Mouse (Mus musculus): ENCODE measurements around the gene Hsdl2. TPM values are rescaled to one million over a fixed set of nuclear protein-coding genes. Genes with fewer than 3 reads are reported as not detected.

Gene Hsdl2
- polyA plus RNA-seq, 1 experiment from 2014 or later: 17.7 TPM

DNA sequence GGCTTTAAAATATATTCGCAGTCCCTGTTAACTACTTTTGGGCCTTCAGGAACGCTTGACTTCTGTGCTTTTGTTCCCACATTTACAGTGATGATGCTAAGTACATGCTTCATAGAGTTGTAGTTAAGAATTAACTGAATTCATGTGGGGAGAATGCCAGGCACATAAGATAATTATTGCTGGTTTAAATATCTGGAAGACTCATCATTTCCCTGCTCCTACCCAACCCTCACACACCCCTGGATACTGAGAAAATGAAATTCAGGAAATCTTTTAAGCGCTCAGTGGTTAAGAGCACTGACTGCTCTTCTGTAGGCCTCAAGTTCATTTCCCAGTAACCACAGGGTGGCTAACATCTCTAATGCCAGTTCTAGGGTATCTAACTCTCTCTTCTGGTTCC is 60.7 kb downstream of the Hsdl2 start:
- no peak overlapping the region for H3K27ac ChIP-seq (ENCODE audit: low read depth)
- no peaks in the 10 kb centered on the region for H3K9me3 ChIP-seq (ENCODE audit: low read depth, low read length)
- no peak overlapping the region for H3K4me3 ChIP-seq (ENCODE audit: low read depth, low read length)
- H3K9ac ChIP-seq: no peak overlapping the region
- ATAC-seq (ENCODE audit: insufficient read depth) (no peak), DNase-seq (no peak)
- H3K27me3 ChIP-seq (ENCODE audit: insufficient read depth, low read length): no peaks in the 10 kb centered on the region
- H3K36me3 ChIP-seq (ENCODE audit: insufficient read depth): no peaks in the 10 kb centered on the region
- H3K4me2 ChIP-seq: no peak overlapping the region
- no peak for TF ChIP-seq CTCF (IDR thresholded peaks at IDR 0.05; ENCODE audit: low read depth)
- peaks cover 11% of the 10 kb centered on the region; the same call in 1 of the 2 replicates for H3K4me1 ChIP-seq (ENCODE audit: insufficient read depth)
- 83% methylated on average over 3 of the region's 3 CpGs for WGBS

DNA sequence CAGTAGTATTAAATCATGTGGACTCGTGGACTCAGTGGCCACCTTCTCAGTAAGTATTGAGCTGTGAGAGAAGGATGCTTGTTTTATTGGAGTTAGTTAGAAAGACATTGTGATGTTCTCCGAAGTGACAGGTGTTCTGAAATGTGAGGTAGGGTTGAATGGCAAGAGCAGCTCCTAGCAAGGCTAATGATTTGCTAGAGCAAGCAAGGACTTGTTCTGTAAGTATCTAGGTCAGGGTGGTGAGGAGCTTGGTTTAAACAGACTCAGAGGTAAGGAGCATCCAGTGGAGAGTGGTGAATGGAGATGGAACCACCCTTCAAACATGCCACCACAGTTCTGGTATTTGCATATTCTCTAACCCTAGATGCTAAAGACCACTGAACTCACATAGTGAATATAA is 61.3 kb downstream of the Hsdl2 start:
- 74% methylated on average over 2 of the region's 2 CpGs for WGBS
- Histone ChIP-seq H3K4me2 (no peak overlapping the region), H3K36me3 (ENCODE audit: insufficient read depth) (no peaks in the 10 kb centered on the region), H3K4me1 (ENCODE audit: insufficient read depth) (peaks cover 11% of the 10 kb centered on the region; the same call in 1 of the 2 replicates), H3K27me3 (ENCODE audit: insufficient read depth, low read length) (no peaks in the 10 kb centered on the region), H3K9me3 (ENCODE audit: low read depth, low read length) (no peaks in the 10 kb centered on the region), H3K9ac (no peak overlapping the region), H3K27ac (ENCODE audit: low read depth) (no peak overlapping the region), H3K4me3 (ENCODE audit: low read depth, low read length) (no peak overlapping the region)
- DNase-seq (no peak), ATAC-seq (ENCODE audit: insufficient read depth) (no peak)
- no peak for TF ChIP-seq CTCF (IDR thresholded peaks at IDR 0.05; ENCODE audit: low read depth)

DNA sequence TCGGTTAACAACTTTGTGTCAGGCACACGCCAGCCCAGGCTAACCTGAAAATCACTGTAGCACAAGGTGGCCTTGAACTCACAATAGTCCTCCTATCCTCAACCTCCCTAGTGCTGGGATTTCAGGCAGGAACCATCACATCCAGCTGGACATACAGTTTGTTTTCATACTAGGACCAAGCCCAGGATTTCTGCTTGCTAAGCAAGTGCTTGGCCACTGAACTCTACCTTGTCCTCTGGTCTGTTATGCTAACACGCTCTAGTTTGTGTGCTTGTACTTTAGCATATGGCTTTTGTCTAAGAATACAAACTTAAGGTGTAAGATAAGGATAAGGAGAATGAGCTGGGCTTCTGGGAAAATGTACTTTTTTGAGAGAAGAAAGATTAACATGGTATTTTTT is 63.1 kb downstream of the Hsdl2 start:
- Histone ChIP-seq H3K36me3 (ENCODE audit: insufficient read depth) (no peaks in the 10 kb centered on the region), H3K27me3 (ENCODE audit: insufficient read depth, low read length) (no peaks in the 10 kb centered on the region), H3K27ac (ENCODE audit: low read depth) (no peak overlapping the region), H3K9me3 (ENCODE audit: low read depth, low read length) (no peaks in the 10 kb centered on the region), H3K4me2 (no peak overlapping the region), H3K9ac (no peak overlapping the region), H3K4me3 (ENCODE audit: low read depth, low read length) (no peak overlapping the region), H3K4me1 (ENCODE audit: insufficient read depth) (peaks cover 6% of the 10 kb centered on the region; the same call in 1 of the 2 replicates)
- WGBS: 74% methylated on average over 3 of the region's 3 CpGs
- DNase-seq (no peak), ATAC-seq (ENCODE audit: insufficient read depth) (no peak)
- no peak for TF ChIP-seq CTCF (IDR thresholded peaks at IDR 0.05; ENCODE audit: low read depth)

DNA sequence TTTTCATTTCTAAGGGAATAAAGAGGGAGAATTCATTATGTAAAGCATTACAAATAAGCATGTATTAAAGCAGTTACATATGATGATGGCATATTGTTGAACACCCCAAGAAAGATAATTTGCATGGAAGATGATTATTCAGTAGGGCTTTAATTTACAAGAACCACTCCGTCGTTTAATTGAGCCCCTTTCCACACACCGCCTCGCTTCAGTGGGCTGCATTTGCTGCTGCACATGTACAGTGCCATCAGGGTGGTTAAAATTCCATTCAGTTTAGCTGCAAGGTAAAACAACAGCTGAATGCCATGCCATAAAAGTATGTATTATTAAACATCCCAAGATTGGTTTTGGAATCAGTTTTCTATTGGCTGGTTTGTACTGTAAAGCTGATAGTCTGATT is 63.6 kb downstream of the Hsdl2 start:
- 87% methylated on average over 4 of the region's 4 CpGs for WGBS
- no peak for DNase-seq
- Histone ChIP-seq H3K4me2 (no peak overlapping the region), H3K27me3 (ENCODE audit: insufficient read depth, low read length) (no peaks in the 10 kb centered on the region), H3K9me3 (ENCODE audit: low read depth, low read length) (no peaks in the 10 kb centered on the region), H3K27ac (ENCODE audit: low read depth) (no peak overlapping the region), H3K36me3 (ENCODE audit: insufficient read depth) (no peaks in the 10 kb centered on the region), H3K4me3 (ENCODE audit: low read depth, low read length) (no peak overlapping the region), H3K9ac (no peak overlapping the region), H3K4me1 (ENCODE audit: insufficient read depth) (peaks cover 6% of the 10 kb centered on the region; the same call in 1 of the 2 replicates)
- no peak for ATAC-seq (ENCODE audit: insufficient read depth)
- TF ChIP-seq CTCF (IDR thresholded peaks at IDR 0.05; ENCODE audit: low read depth): no peak

DNA sequence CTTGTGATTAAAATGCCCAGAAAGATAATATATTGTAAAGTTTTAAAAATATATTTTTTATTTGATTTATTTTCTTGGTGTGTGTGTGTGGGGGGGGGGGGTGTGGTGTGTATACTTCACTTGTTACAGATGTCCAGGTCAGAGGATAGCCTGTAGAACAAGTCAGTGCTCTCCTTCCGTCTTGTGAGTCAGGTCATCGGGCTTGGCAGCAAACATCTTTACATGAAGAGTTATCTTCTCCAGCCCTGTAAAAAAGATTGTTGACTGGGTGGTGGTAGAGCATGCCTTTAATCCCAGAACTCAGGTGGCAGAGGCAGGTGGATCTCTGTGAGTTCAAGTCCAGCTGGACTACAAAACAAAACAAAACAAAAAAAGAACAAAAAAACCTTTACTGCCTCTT is 64.2 kb downstream of the Hsdl2 start:
- no peak for TF ChIP-seq CTCF (IDR thresholded peaks at IDR 0.05; ENCODE audit: low read depth)
- ATAC-seq (ENCODE audit: insufficient read depth) (no peak), DNase-seq (no peak)
- H3K36me3 ChIP-seq (ENCODE audit: insufficient read depth): no peaks in the 10 kb centered on the region
- H3K27ac ChIP-seq (ENCODE audit: low read depth): no peak overlapping the region
- H3K4me3 ChIP-seq (ENCODE audit: low read depth, low read length): no peak overlapping the region
- no peaks in the 10 kb centered on the region for H3K27me3 ChIP-seq (ENCODE audit: insufficient read depth, low read length)
- no peak overlapping the region for H3K4me2 ChIP-seq
- peaks cover 4% of the 10 kb centered on the region; the same call in 1 of the 2 replicates for H3K4me1 ChIP-seq (ENCODE audit: insufficient read depth)
- H3K9ac ChIP-seq: no peak overlapping the region
- H3K9me3 ChIP-seq (ENCODE audit: low read depth, low read length): no peaks in the 10 kb centered on the region
- WGBS: 89% methylated on average over 2 of the region's 2 CpGs

DNA sequence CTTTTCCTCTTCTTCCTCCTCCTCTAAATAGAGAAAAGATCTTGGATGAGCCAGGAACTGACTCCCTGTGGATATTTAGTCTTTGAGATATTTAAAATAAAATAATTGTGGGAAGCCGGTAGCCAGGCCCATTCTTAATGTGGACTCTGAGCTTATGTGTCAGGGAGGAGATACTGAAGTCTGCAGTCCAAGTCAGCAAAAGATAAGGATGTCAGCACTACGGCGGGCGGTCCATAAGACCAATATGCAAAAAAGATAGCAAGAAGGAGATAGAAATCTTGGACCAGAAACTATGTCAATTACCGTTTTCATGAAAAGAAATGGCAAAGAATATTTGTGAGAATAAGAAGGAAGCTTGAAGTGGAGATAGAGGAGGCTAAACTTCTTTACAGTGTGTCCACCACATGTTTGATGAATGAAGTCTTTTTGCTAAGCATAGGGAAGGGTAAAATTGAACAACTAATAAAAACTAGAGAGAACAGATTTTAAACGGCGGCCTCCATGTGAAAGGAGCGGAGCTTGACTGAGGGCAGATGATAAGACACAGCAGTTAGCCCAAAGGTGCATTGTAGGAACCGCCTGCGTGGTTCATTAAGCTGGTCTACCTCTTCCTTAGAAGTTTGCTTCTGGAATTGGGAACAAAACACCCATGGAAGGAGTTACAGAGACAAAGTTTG is 64.8 kb downstream of the Hsdl2 start:
- no peak overlapping the region for H3K4me2 ChIP-seq
- no peak for TF ChIP-seq CTCF (IDR thresholded peaks at IDR 0.05; ENCODE audit: low read depth)
- no peaks in the 10 kb centered on the region for H3K4me1 ChIP-seq (ENCODE audit: insufficient read depth)
- no peaks in the 10 kb centered on the region for H3K36me3 ChIP-seq (ENCODE audit: insufficient read depth)
- DNase-seq (no peak), ATAC-seq (ENCODE audit: insufficient read depth) (no peak)
- WGBS: 83% methylated on average over 10 of the region's 10 CpGs
- H3K27ac ChIP-seq (ENCODE audit: low read depth): no peak overlapping the region
- no peak overlapping the region for H3K9ac ChIP-seq
- no peak overlapping the region for H3K4me3 ChIP-seq (ENCODE audit: low read depth, low read length)
- no peaks in the 10 kb centered on the region for H3K27me3 ChIP-seq (ENCODE audit: insufficient read depth, low read length)
- H3K9me3 ChIP-seq (ENCODE audit: low read depth, low read length): no peaks in the 10 kb centered on the region

DNA sequence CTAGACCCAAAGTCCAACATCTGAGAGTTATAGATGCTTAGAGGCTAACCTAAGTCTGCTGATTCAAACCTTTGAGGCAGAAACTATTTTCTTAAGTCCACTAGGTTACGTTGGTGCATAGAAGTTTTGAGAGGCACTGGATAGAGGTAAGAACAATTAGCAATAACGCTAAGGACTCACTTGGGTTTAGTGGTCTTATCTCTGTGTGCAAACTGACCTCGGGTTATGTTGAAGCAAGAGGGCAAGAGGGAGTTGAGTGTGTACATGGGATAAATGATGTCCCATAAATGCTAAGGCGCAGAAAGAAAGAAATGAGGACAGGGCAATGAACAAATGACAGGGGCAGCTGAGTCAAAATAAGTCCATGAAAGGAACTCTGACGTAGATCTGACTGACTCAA is 67.8 kb downstream of the Hsdl2 start:
- no peak for ATAC-seq (ENCODE audit: insufficient read depth)
- no peak for TF ChIP-seq CTCF (IDR thresholded peaks at IDR 0.05; ENCODE audit: low read depth)
- no peak overlapping the region for H3K4me3 ChIP-seq (ENCODE audit: low read depth, low read length)
- no peak overlapping the region for H3K4me2 ChIP-seq
- H3K27me3 ChIP-seq (ENCODE audit: insufficient read depth, low read length): no peaks in the 10 kb centered on the region
- H3K36me3 ChIP-seq (ENCODE audit: insufficient read depth): no peaks in the 10 kb centered on the region
- H3K9me3 ChIP-seq (ENCODE audit: low read depth, low read length): no peaks in the 10 kb centered on the region
- no peak overlapping the region for H3K9ac ChIP-seq
- DNase-seq: no peak
- H3K27ac ChIP-seq (ENCODE audit: low read depth): no peak overlapping the region
- 69% methylated on average over 5 of the region's 5 CpGs for WGBS
- no peaks in the 10 kb centered on the region for H3K4me1 ChIP-seq (ENCODE audit: insufficient read depth)
